Mouse (Mus musculus): ENCODE results near the gene Cd6. TPM values are rescaled to one million over a fixed set of nuclear protein-coding genes. Genes with fewer than 3 reads are reported as not detected.

Gene Cd6
- total RNA-seq, 2 experiments from 2014 or later = 0.25 to 0.49 TPM

- DNase-seq (ENCODE audit: extremely low spot score in 1 of 2, low spot score in 1 of 2) = no peak
Observed at GRCm38 (mm10) chr19:10742565-10742964, 87.3 kb downstream of the Cd6 start.

GRCm38 (mm10) chr19:10742145-10742544 is 87.7 kb downstream of the Cd6 start:
- no peak for DNase-seq (ENCODE audit: extremely low spot score in 1 of 2, low spot score in 1 of 2)

- DNase-seq (ENCODE audit: extremely low spot score in 1 of 2, low spot score in 1 of 2) = no peak
Observed at GRCm38 (mm10) chr19:10740641-10741440, 89.0 kb downstream of the Cd6 start.

- no peak for DNase-seq (ENCODE audit: extremely low spot score in 1 of 2, low spot score in 1 of 2)
Observed at GRCm38 (mm10) chr19:10739916-10740315, 89.9 kb downstream of the Cd6 start.

Other genes with a start within 250 kb of the Cd6 start
- 100 to 1,000 TPM; 196 to 211 TPM for gene Ddb1, start 224.7 kb downstream of the Cd6 start, total RNA-seq (2021)
- gene Tkfc, start 224.4 kb downstream of the Cd6 start, total RNA-seq (2021) = 10 to 100 TPM; 18.5 to 21.8 TPM
- gene Vwce, start 195.8 kb downstream of the Cd6 start, total RNA-seq (2021) = under 1 TPM; 0.14 to 0.22 TPM
- not detected for gene Pga5, start 152.0 kb downstream of the Cd6 start, total RNA-seq (2021)
- 10 to 100 TPM; 24.8 to 28.0 TPM for gene Vps37c, start 141.3 kb downstream of the Cd6 start, total RNA-seq (2021)
- gene Cd5, start 91.1 kb downstream of the Cd6 start, total RNA-seq (2021) = under 1 TPM in 1 of 2 experiments, not detected in 1; 0.16 TPM
- 1 to 10 TPM; 1.1 to 1.9 TPM for gene Slc15a3, start 9.7 kb upstream of the Cd6 start, total RNA-seq (2021)
- 100 to 1,000 TPM; 198 to 220 TPM for gene Tmem132a, start 39.9 kb upstream of the Cd6 start, total RNA-seq (2021)
- gene Tmem109, start 51.9 kb upstream of the Cd6 start, total RNA-seq (2021) = 10 to 100 TPM; 47.6 to 59.2 TPM
- 100 to 1,000 TPM; 189 to 212 TPM for gene Prpf19, start 65.2 kb upstream of the Cd6 start, total RNA-seq (2021)
- not detected for gene Zp1, start 90.6 kb upstream of the Cd6 start, total RNA-seq (2021)
- gene Ptgdr2, start 107.1 kb upstream of the Cd6 start, total RNA-seq (2021) = under 1 TPM; 0.22 to 0.26 TPM
- gene Ccdc86, start 119.2 kb upstream of the Cd6 start, total RNA-seq (2021) = 1 to 10 TPM; 7.8 to 9.4 TPM
- not detected for gene Ms4a10, start 144.6 kb upstream of the Cd6 start, total RNA-seq (2021)
- not detected for gene Ms4a15, start 163.2 kb upstream of the Cd6 start, total RNA-seq (2021)
- gene Ms4a18, start 188.0 kb upstream of the Cd6 start, total RNA-seq (2021) = not detected

Data from layer of hippocampus, postnatal 25 days (tissue).